Mouse (Mus musculus) ovary, postnatal 36 days (tissue): ENCODE data around the gene Amigo2.
"Not testable (repeated sequence)": the region's sequence is repeated elsewhere in the genome, so short reads cannot be mapped to it uniquely, and the experiment has no call there.

Source experiments
- DNase-seq: peaks from one replicate; pipeline ENCODE4 v3.0.0; 2022; ENCODE audit warnings: low spot score, mixed read lengths

Gene Amigo2

GRCm38 (mm10) chr15:97216843-97217242 lies 30.2 kb downstream of the Amigo2 start:
- DNase-seq, result no peak

GRCm38 (mm10) chr15:97212501-97213477 lies 34.3 kb downstream of the Amigo2 start:
- no peak for DNase-seq

GRCm38 (mm10) chr15:97209754-97210153 lies 37.3 kb downstream of the Amigo2 start:
- DNase-seq, result not testable (repeated sequence)

GRCm38 (mm10) chr15:97206506-97206905 lies 40.6 kb downstream of the Amigo2 start:
- no peak for DNase-seq

- no peak for DNase-seq
These were observed 41.3 kb downstream of the Amigo2 start for GRCm38 (mm10) chr15:97205776-97206175.

GRCm38 (mm10) chr15:97204889-97205288 lies 42.2 kb downstream of the Amigo2 start:
- no peak for DNase-seq

GRCm38 (mm10) chr15:97196644-97197043 lies 50.4 kb downstream of the Amigo2 start:
- no peak for DNase-seq

- DNase-seq, result no peak
These were observed 51.5 kb downstream of the Amigo2 start for GRCm38 (mm10) chr15:97195628-97196027.
